Mouse (Mus musculus) testis, adult 2 months (tissue): ENCODE data around the gene Unc13d.

Experiments
- CTCF ChIP-seq: fragments of 200-500 bp; IDR thresholded peaks from 2 replicates; pipeline ENCODE4 v1.5.1; 2012; ENCODE audit warnings: low read depth, mild to moderate bottlenecking, inconsistent platforms, low read length, moderate library complexity; ENCODE audit not compliant: control insufficient read depth, insufficient read depth, insufficient replicate concordance
- POLR2A ChIP-seq: fragments of 200-500 bp; IDR thresholded peaks from 2 replicates; pipeline ENCODE4 v1.6.1; 2012; ENCODE audit warnings: low read depth, mild to moderate bottlenecking, inconsistent platforms, low read length, moderate library complexity; ENCODE audit not compliant: control insufficient read depth

- TF ChIP-seq CTCF (no peak), POLR2A (no peak)
Observed at GRCm38 (mm10) chr11:116060596-116060995, 17.2 kb downstream of the Unc13d start.
